Mouse (Mus musculus): ENCODE data around the gene Wdr53.
"Not testable (repeated sequence)": the region's sequence is repeated elsewhere in the genome, so short reads cannot be mapped to it uniquely, and the experiment has no call there.

Wdr53 gene

DNA sequence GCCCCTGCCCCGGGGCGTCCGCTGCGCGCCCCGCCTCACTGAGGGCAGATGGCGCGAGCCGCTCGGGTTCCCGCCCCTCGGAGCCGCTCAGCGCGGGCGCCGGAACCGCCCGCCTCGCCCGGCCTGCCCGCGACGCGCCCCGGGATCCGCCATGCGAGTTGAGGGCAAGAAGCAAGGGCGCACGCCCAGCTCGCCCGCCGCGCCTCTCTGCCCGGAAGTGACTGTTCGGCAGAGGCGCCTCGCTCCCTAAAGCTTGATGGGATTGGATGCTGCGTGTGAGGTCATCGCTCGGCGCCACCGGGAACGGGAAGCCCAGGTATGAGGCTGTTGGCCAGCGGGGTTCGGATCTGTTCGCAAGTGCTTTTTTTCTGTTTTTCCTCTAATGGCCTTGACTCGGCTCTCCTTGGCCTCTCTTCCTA, at the start of gene Wdr53, which contains the start of gene Fbxo45:
Gene Wdr53, plus strand, starts transcription at position 276 of the 419 bp plus-strand sequence.
Gene Fbxo45, minus strand, starts transcription at position 207 of the 419 bp plus-strand sequence.
- Histone ChIP-seq H3K36me3 (ENCODE audit: control insufficient read depth, insufficient read depth, low read length, poor library complexity, severe bottlenecking) (no peaks in the 10 kb centered on the region), H3K27me3 (ENCODE audit: control insufficient read depth, insufficient read depth, low read length, poor library complexity, severe bottlenecking) (no peaks in the 10 kb centered on the region)
- peak; percentile 95 for DNase-seq (ENCODE audit: low read depth, low spot score)

GRCm38 (mm10) chr16:32200256-32201003, 46.6 kb upstream of the Wdr53 start:
- Histone ChIP-seq H3K36me3 (ENCODE audit: control insufficient read depth, insufficient read depth, low read length, poor library complexity, severe bottlenecking) (no peaks in the 10 kb centered on the region), H3K27me3 (ENCODE audit: control insufficient read depth, insufficient read depth, low read length, poor library complexity, severe bottlenecking) (no peaks in the 10 kb centered on the region)
- peak; percentile 67 for DNase-seq (ENCODE audit: low read depth, low spot score)

- no peaks in the 10 kb centered on the region for H3K27me3 ChIP-seq (ENCODE audit: control insufficient read depth, insufficient read depth, low read length, poor library complexity, severe bottlenecking)
- H3K36me3 ChIP-seq (ENCODE audit: control insufficient read depth, insufficient read depth, low read length, poor library complexity, severe bottlenecking): no peaks in the 10 kb centered on the region
- no peak for DNase-seq (ENCODE audit: low read depth, low spot score)
Observed at GRCm38 (mm10) chr16:32201004-32201325, 46.1 kb upstream of the Wdr53 start.

- peak; percentile 96 for DNase-seq (ENCODE audit: low read depth, low spot score)
- no peaks in the 10 kb centered on the region for H3K27me3 ChIP-seq (ENCODE audit: control insufficient read depth, insufficient read depth, low read length, poor library complexity, severe bottlenecking)
- no peaks in the 10 kb centered on the region for H3K36me3 ChIP-seq (ENCODE audit: control insufficient read depth, insufficient read depth, low read length, poor library complexity, severe bottlenecking)
Observed at GRCm38 (mm10) chr16:32202681-32203080, 44.3 kb upstream of the Wdr53 start.

GRCm38 (mm10) chr16:32204902-32205301, 42.1 kb upstream of the Wdr53 start:
- DNase-seq (ENCODE audit: low read depth, low spot score): no peak
- Histone ChIP-seq H3K27me3 (ENCODE audit: control insufficient read depth, insufficient read depth, low read length, poor library complexity, severe bottlenecking) (no peaks in the 10 kb centered on the region), H3K36me3 (ENCODE audit: control insufficient read depth, insufficient read depth, low read length, poor library complexity, severe bottlenecking) (no peaks in the 10 kb centered on the region)

DNA sequence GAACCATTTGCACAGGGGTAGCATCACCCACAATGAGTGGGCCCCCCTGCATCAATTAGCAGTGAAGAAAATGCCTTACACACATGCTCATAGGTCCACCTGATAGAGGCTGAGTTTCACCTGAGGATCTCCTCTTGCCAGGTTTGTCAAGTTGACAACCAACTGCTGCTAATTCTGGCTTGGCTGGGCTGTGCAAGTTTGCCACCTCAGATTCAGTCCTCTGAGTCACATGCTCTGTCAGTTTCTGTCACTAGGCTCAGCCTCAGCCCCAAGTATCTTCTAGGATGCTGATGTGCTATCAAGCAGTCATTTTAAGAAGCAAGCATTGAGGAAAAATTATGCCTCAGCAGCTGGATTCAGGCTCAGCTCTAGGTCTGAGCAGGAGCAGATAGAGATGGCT, 32.9 kb upstream of the Wdr53 start:
- no peaks in the 10 kb centered on the region for H3K27me3 ChIP-seq (ENCODE audit: control insufficient read depth, insufficient read depth, low read length, poor library complexity, severe bottlenecking)
- H3K36me3 ChIP-seq (ENCODE audit: control insufficient read depth, insufficient read depth, low read length, poor library complexity, severe bottlenecking): no peaks in the 10 kb centered on the region
- no peak for DNase-seq (ENCODE audit: low read depth, low spot score)

DNA sequence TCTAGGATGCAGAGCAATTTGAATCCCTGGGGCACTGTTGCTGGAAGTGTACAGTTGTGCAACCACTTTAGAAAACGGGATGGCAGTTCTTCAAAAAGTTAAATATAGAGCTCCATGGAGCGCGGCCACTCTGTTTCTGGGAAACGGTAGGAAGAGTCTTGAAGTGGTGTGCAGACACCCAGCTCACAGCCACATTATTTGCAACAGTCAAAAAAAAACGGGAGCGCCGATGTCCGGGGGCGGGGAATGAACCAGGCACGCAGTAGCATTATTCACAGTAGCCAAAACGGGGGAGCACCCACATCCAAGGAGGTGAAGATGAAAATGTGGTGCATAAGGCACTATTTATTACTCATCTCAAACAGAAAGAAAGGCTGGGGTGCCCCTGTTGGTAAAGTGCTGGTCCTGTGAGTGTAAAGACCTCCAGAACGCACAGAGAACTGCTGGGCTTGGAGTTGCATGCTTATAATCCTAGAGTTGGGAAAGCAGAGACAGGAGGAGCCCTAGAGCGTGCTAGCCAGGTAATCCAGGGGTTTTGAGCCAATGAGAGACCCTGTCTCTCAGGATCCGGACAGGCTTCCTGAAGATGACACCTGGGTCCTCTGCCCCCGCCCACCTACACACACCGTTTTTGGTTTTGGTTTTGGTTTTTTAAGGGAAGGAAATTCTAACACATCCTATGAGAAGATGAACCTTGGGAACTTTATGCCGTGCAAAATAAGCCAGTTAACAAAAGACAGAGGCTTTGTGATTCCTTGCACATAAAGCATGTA, 32.0 kb upstream of the Wdr53 start:
- DNase-seq (ENCODE audit: low read depth, low spot score): no peak
- H3K27me3 ChIP-seq (ENCODE audit: control insufficient read depth, insufficient read depth, low read length, poor library complexity, severe bottlenecking): no peaks in the 10 kb centered on the region
- no peaks in the 10 kb centered on the region for H3K36me3 ChIP-seq (ENCODE audit: control insufficient read depth, insufficient read depth, low read length, poor library complexity, severe bottlenecking)

DNA sequence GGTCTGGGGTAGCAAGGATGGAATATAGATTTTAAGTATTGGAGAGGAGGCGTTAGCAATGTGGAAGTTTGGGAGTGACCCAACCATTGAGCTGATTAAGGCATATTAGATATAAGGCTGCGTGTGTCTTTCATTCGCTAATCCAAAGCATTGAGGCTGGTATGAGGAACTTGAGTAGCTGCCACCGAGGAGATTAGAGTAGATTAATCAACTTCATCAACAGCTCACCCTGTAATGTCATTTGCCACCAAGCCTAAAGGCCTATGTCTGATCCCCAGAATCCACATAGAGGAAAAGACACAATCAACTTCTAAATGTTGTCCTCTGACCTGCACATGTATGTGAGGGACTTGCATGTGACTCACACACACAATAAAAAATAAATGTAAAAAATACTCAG, 25.2 kb upstream of the Wdr53 start:
- DNase-seq (ENCODE audit: low read depth, low spot score): no peak
- no peaks in the 10 kb centered on the region for H3K36me3 ChIP-seq (ENCODE audit: control insufficient read depth, insufficient read depth, low read length, poor library complexity, severe bottlenecking)

GRCm38 (mm10) chr16:32222399-32222798, 24.6 kb upstream of the Wdr53 start:
- peak; percentile 15 for DNase-seq (ENCODE audit: low read depth, low spot score)
- Histone ChIP-seq H3K27me3 (ENCODE audit: control insufficient read depth, insufficient read depth, low read length, poor library complexity, severe bottlenecking) (no peaks in the 10 kb centered on the region), H3K36me3 (ENCODE audit: control insufficient read depth, insufficient read depth, low read length, poor library complexity, severe bottlenecking) (no peaks in the 10 kb centered on the region)

More for the DNA sequence above, 25.2 kb upstream of the Wdr53 start:
- no peaks in the 10 kb centered on the region for H3K27me3 ChIP-seq (ENCODE audit: control insufficient read depth, insufficient read depth, low read length, poor library complexity, severe bottlenecking)

DNA sequence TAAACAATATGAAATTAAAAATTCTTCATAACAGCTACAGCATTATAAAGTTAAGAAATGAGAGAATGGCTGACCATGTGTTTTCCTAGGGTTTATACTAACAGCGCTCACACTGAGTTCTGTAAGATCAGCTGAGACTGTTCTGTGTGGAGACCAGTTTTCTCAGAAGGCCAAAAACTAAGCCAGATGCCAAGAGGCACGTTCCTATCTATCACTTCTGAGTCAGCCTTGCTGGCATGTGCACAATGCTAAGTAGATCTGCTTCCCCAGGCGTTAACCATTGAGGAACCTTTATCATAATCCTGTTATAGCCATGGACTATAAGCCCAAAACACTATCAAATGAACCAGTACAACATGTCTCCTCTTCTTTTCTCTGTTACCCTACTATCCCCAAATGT, 15.0 kb upstream of the Wdr53 start:
- not testable (repeated sequence) for H3K27me3 ChIP-seq (ENCODE audit: control insufficient read depth, insufficient read depth, low read length, poor library complexity, severe bottlenecking); DNase-seq (ENCODE audit: low read depth, low spot score); H3K36me3 ChIP-seq (ENCODE audit: control insufficient read depth, insufficient read depth, low read length, poor library complexity, severe bottlenecking)

DNA sequence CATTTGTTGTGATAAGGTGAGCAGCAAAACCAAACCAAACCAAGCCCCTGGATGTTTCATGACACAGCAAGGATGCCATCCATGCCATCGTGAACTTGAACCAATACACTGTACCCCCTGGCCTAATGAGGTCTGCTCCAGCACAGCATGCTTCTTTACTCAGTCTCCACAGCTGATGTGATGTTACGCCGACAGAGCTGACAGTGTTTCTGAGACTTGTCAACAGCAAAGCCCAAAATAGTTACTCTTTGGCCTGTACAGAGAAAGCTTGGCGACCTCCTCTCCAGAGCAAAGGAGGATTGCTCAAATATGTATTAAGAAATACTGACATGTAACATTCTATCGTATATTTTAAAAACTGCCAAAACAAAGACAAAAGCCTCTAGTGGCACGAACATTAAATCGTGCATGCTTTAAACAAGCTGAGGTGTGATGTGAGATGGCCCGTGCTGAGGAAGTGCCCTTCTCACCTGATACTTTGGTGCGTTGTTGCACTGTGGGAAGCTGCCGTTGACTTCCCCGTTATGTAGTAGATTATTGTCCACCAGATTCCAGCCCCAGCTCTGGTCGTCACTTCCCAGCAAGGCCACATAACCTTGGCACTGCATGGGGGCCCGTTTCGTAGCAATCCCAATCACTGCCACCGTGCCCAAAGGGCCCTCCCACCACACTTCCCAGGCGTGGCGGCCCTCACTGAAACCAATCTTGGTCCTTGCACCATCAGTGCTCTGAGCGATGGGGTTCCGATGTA, 8.9 kb upstream of the Wdr53 start:
- H3K27me3 ChIP-seq (ENCODE audit: control insufficient read depth, insufficient read depth, low read length, poor library complexity, severe bottlenecking): no peaks in the 10 kb centered on the region

GRCm38 (mm10) chr16:32239428-32240312, 7.4 kb upstream of the Wdr53 start:
- DNase-seq (ENCODE audit: low read depth, low spot score): no peak
- Histone ChIP-seq H3K27me3 (ENCODE audit: control insufficient read depth, insufficient read depth, low read length, poor library complexity, severe bottlenecking) (no peaks in the 10 kb centered on the region), H3K36me3 (ENCODE audit: control insufficient read depth, insufficient read depth, low read length, poor library complexity, severe bottlenecking) (no peaks in the 10 kb centered on the region)

More for the DNA sequence above, 8.9 kb upstream of the Wdr53 start:
- no peaks in the 10 kb centered on the region for H3K36me3 ChIP-seq (ENCODE audit: control insufficient read depth, insufficient read depth, low read length, poor library complexity, severe bottlenecking)
- DNase-seq (ENCODE audit: low read depth, low spot score): no peak

- H3K27me3 ChIP-seq (ENCODE audit: control insufficient read depth, insufficient read depth, low read length, poor library complexity, severe bottlenecking): no peaks in the 10 kb centered on the region
- no peak for DNase-seq (ENCODE audit: low read depth, low spot score)
- no peaks in the 10 kb centered on the region for H3K36me3 ChIP-seq (ENCODE audit: control insufficient read depth, insufficient read depth, low read length, poor library complexity, severe bottlenecking)
Observed at GRCm38 (mm10) chr16:32243901-32244300, 3.1 kb upstream of the Wdr53 start.

GRCm38 (mm10) chr16:32246351-32246791, 656 bp upstream of the Wdr53 start:
- no peaks in the 10 kb centered on the region for H3K27me3 ChIP-seq (ENCODE audit: control insufficient read depth, insufficient read depth, low read length, poor library complexity, severe bottlenecking)
- no peaks in the 10 kb centered on the region for H3K36me3 ChIP-seq (ENCODE audit: control insufficient read depth, insufficient read depth, low read length, poor library complexity, severe bottlenecking)
- peak; percentile 56 for DNase-seq (ENCODE audit: low read depth, low spot score)

All from splenic B cell, adult 2 months (primary cell).